Mouse (Mus musculus): ENCODE data around the gene Itgb3bp.

The Itgb3bp gene

DNA sequence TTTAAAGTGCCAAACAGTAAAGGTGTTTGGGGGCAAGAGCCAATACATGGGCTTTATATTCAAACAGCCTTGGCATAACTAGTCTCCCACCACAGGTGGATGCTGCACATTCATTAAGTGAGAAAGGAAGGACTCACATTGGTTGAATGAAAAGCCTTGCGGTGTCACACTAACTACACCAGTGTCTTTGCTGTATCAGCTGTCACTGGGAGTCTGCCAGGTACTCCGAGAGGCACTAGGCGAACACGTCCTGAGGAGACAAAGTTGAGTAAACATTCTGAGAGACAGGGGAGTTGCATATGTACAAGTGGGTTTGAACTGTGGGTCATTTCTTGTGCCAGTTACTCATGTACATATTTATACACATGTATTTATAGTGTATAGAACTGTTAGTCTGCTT is 205.3 kb downstream of the Itgb3bp start:
- no peak for ATAC-seq (ENCODE audit: low TSS enrichment)

DNA sequence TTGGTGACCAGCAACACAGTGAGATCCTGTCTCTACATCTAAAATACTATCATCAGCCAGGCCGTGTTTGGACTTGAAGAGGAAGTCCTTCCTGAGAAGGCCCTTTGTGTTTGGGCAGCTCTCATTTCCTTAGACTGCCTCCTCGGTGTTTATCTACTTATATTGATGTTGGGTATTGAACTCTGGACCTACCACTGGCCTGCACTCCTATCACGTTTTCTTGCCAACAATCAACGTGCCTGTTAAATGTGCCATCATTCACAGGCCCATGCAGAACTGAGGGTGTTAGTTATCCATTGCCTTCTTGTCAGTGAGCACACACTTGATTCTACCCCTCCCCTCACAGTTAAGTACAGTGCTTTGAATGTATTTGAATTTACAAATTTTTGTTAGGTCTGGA is 211.7 kb downstream of the Itgb3bp start:
- ATAC-seq (ENCODE audit: low TSS enrichment): no peak

DNA sequence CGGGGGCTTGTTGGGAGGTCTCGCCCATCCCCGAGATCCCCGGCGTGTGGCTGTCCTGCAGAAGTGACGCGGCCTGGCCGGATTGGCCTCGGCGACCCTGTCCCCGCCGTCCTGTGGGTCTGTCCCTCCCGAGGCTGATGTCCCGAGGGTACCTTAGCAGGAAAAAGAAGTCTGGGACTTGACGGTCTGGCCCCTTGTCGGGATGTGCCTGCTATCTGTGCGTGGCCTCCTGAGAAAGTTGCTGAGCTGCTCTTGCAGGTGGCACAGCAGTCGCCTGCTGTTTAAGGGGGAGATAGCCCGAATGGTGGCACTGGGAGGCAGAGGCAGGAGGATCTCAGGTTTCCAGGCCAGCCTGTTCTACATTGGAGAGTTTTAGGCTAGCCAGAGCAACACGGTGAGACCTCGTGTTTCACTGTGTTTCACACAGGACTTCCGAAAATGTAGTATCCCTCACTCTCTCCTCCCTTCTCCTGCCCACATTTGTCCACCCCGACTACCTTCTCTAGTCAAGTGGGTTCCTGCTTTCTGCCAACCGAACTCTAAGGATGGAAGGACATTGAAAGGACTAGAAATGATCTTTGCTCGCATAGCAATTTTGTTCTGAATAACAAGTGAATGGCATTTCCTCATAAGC is 213.7 kb downstream of the Itgb3bp start:
- ATAC-seq (ENCODE audit: low TSS enrichment): peak; percentile 65

All from frontal cortex, adult (tissue).